20 mouse cellular contexts compared by ENCODE assay signal in the genomic region with DNA sequence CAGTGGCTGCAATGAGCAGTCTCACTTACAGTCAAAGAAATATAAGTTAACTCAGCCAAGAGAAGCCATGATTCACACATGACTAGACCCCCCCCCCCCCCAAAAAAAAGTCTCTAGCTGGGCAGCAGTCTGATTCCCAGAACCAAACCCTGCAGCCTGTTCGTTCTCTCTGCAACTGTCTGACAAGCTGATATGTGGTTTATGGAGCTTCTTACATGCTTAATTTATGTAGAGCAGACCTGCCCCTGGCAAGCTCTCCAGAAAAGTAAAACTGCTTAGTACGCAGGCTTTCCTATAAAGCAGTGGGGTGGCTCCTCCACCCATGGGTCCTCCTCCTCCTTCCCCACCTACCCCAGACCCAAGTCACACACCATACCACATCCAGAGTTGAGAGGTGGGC. TPM values are rescaled to one million over a fixed set of nuclear protein-coding genes. Genes with fewer than 3 reads are reported as not detected.
"Had no signal": no experiment of that assay in that cellular context is flagged by ENCODE, and none has a peak within 500 bp of the region (broad histone marks: within the 10 kb centered on the region; RNA-seq: fewer than 3 reads in every experiment).

No protein-coding gene starts in this region.

- H3K4me2 ChIP-seq: lung, embryonic 14.5 days; midbrain, embryonic 12.5 days; neural tube, embryonic 13.5 days; neural tube, embryonic 15.5 days had no signal

- DNase-seq: lung, adult 18-20 months; lung, embryonic 14.5 days; lung, postnatal 10 days; lung, postnatal 4 days; midbrain, embryonic 14.5 days; retina, postnatal 1 day; right cerebral cortex, adult 18-20 months; right cerebral cortex, postnatal 25 days; right cerebral cortex, postnatal 4 days; spleen, adult 18-20 months; thymus, adult 2 months; thymus, postnatal 25 days; thymus, postnatal 4 days had no signal

- H3K9me3 ChIP-seq: midbrain, embryonic 10.5 days; midbrain, embryonic 12.5 days; neural tube, embryonic 13.5 days; neural tube, embryonic 15.5 days had no signal

- H3K9ac ChIP-seq: lung, embryonic 14.5 days; midbrain, embryonic 12.5 days; neural tube, embryonic 13.5 days; neural tube, embryonic 15.5 days had no signal

- H3K36me3 ChIP-seq: midbrain, embryonic 10.5 days; midbrain, embryonic 12.5 days; neural tube, embryonic 13.5 days; neural tube, embryonic 15.5 days had no signal

- H3K27ac ChIP-seq: midbrain, embryonic 10.5 days; midbrain, embryonic 12.5 days; neural tube, embryonic 13.5 days; neural tube, embryonic 15.5 days had no signal

- H3K4me3 ChIP-seq: midbrain, embryonic 10.5 days; midbrain, embryonic 12.5 days; myocyte; neural tube, embryonic 13.5 days; neural tube, embryonic 15.5 days had no signal

- ATAC-seq: midbrain, embryonic 16.5 days had no signal

- H3K27me3 ChIP-seq: midbrain, embryonic 12.5 days had no signal

- H3K4me1 ChIP-seq: midbrain, embryonic 10.5 days; midbrain, embryonic 12.5 days; neural tube, embryonic 13.5 days; neural tube, embryonic 15.5 days had no signal

RNA-seq across cellular contexts. Expression of a gene that starts 50.2 kb away (rescaled TPM):
- polyA plus RNA-seq: small intestine, adult 2 months had no signal

RNA-seq across cellular contexts. Expression of a gene that starts 50.8 kb away (rescaled TPM):
- polyA plus RNA-seq: lung, embryonic 14.5 days; myocyte had no signal
